Mouse (Mus musculus): ENCODE data around the gene Fnip2.
"Not testable (repeated sequence)": the region's sequence is repeated elsewhere in the genome, so short reads cannot be mapped to it uniquely, and the experiment has no call there.

Fnip2 gene

GRCm38 (mm10) chr3:79567703-79568362, at the start of gene Fnip2:
TSS of gene Fnip2 (minus strand) at chr3:79567796.
- peak; percentile 88 to 96 for DNase-seq

- DNase-seq: no peak
Observed at GRCm38 (mm10) chr3:79609886-79610285, 42.3 kb upstream of the Fnip2 start.

- no peak for DNase-seq
Observed at GRCm38 (mm10) chr3:79595468-79595867, 27.9 kb upstream of the Fnip2 start.

- no peak for DNase-seq
Observed at GRCm38 (mm10) chr3:79591793-79592471, 24.3 kb upstream of the Fnip2 start.

GRCm38 (mm10) chr3:79590863-79591792, 23.5 kb upstream of the Fnip2 start, which contains the start of gene Ppid:
TSS of gene Ppid (plus strand) at chr3:79591342.
- DNase-seq: peak; percentile 78 to 81

GRCm38 (mm10) chr3:79589671-79590070, 22.1 kb upstream of the Fnip2 start:
- no peak for DNase-seq

- peak; percentile 88 to 94 for DNase-seq
Observed at GRCm38 (mm10) chr3:79586804-79587203, 19.2 kb upstream of the Fnip2 start.

GRCm38 (mm10) chr3:79579891-79580575, 12.4 kb upstream of the Fnip2 start:
- DNase-seq: no peak

GRCm38 (mm10) chr3:79578164-79578563, 10.6 kb upstream of the Fnip2 start:
- no peak for DNase-seq

- no peak for DNase-seq
Observed at GRCm38 (mm10) chr3:79577606-79578005, 10.0 kb upstream of the Fnip2 start.

- no peak for DNase-seq
Observed at GRCm38 (mm10) chr3:79576865-79577264, 9.3 kb upstream of the Fnip2 start.

- DNase-seq: no peak
Observed at GRCm38 (mm10) chr3:79576468-79576816, 8.8 kb upstream of the Fnip2 start.

GRCm38 (mm10) chr3:79575576-79576467, 8.2 kb upstream of the Fnip2 start:
- no peak for DNase-seq

- DNase-seq: no peak
Observed at GRCm38 (mm10) chr3:79574336-79574735, 6.7 kb upstream of the Fnip2 start.

- not testable (repeated sequence) for DNase-seq
Observed at GRCm38 (mm10) chr3:79573376-79573775, 5.8 kb upstream of the Fnip2 start.

- no peak for DNase-seq
Observed at GRCm38 (mm10) chr3:79572399-79572798, 4.8 kb upstream of the Fnip2 start.

- DNase-seq: no peak
Observed at GRCm38 (mm10) chr3:79569351-79569681, 1.7 kb upstream of the Fnip2 start.

- peak in 1 of 2 experiments; percentile 17 for DNase-seq
Observed at GRCm38 (mm10) chr3:79568629-79569350, 1.2 kb upstream of the Fnip2 start.

GRCm38 (mm10) chr3:79566716-79567691, 592 bp downstream of the Fnip2 start:
- peak in 1 of 2 experiments; percentile 61 for DNase-seq
